Mouse (Mus musculus): Measurements from ENCODE around the gene Zbtb18.

Gene Zbtb18

GRCm38 (mm10) chr1:177483612-177484011 is 41.5 kb downstream of the Zbtb18 start:
- DNase-seq (ENCODE audit: low spot score), result no peak

GRCm38 (mm10) chr1:177484280-177484679 is 42.1 kb downstream of the Zbtb18 start:
- no peak for DNase-seq (ENCODE audit: low spot score)

- no peak for DNase-seq (ENCODE audit: low spot score)
These were observed 42.5 kb downstream of the Zbtb18 start for GRCm38 (mm10) chr1:177484680-177485079.

- DNase-seq (ENCODE audit: low spot score), result no peak
These were observed 47.7 kb downstream of the Zbtb18 start for GRCm38 (mm10) chr1:177489844-177490243.

- DNase-seq (ENCODE audit: low spot score), result peak; percentile 36
These were observed 48.7 kb downstream of the Zbtb18 start for GRCm38 (mm10) chr1:177490808-177491207.

GRCm38 (mm10) chr1:177491280-177491679 is 49.1 kb downstream of the Zbtb18 start:
- DNase-seq (ENCODE audit: low spot score), result peak; percentile 13

- DNase-seq (ENCODE audit: low spot score), result no peak
These were observed 52.2 kb downstream of the Zbtb18 start for GRCm38 (mm10) chr1:177494306-177494705.

- DNase-seq (ENCODE audit: low spot score), result no peak
These were observed 52.9 kb downstream of the Zbtb18 start for GRCm38 (mm10) chr1:177494913-177495542.
